Mouse (Mus musculus) gonadal fat pad, adult 2 months (tissue): ENCODE measurements around the gene Wipf3. TPM values are rescaled to one million over a fixed set of nuclear protein-coding genes. Genes with fewer than 3 reads are reported as not detected.

Experiments
- DNase-seq: peaks from one replicate; pipeline ENCODE4 v3.0.0-alpha.2; 2012; ENCODE audit warnings: low read depth
- polyA plus RNA-seq: library from polyadenylated mRNA; depleted of rRNA; stranded (reverse); fragments of >200 nt; gene quantifications from 2 replicates; pipeline ENCODE4 v1.2.3, GENCODE M21; 2012

Wipf3 gene
- polyA plus RNA-seq, 1 experiment: 10.8 TPM

DNA sequence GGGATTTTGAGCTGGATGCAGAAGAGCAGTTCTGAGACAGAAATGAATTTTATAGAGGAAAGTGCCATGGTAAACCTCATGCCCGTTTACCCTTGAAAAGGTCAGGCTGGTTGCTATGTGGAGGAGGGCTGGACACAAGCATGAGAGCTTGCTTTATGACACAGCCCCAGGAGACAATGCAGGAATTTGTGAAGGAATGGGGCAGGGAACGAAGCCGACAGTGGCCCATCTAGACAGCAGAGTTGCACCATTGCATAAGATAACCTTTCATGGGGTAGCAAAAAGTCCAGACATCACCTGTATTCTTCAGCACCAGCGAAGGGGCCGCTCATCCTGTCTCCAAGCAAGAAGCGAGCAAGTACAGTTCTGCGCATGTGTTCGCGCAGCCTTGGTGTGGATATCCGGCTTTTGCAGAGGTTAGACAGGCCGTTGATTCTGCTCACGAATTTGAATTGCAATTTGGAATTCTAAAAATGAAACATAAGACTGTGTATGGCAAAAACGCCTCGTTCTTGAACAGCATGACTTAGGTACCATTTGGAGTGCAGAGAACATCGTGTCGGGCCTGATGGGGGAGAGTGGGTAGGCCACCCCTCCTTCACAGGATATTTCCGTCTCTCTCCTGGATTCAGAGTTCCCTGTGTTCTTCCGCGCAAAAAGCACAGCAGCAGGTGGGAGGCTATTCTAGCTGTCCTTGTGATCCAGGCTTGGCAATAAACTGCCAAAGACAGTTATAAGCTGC is 46.7 kb downstream of the Wipf3 start:
- no peak for DNase-seq

DNA sequence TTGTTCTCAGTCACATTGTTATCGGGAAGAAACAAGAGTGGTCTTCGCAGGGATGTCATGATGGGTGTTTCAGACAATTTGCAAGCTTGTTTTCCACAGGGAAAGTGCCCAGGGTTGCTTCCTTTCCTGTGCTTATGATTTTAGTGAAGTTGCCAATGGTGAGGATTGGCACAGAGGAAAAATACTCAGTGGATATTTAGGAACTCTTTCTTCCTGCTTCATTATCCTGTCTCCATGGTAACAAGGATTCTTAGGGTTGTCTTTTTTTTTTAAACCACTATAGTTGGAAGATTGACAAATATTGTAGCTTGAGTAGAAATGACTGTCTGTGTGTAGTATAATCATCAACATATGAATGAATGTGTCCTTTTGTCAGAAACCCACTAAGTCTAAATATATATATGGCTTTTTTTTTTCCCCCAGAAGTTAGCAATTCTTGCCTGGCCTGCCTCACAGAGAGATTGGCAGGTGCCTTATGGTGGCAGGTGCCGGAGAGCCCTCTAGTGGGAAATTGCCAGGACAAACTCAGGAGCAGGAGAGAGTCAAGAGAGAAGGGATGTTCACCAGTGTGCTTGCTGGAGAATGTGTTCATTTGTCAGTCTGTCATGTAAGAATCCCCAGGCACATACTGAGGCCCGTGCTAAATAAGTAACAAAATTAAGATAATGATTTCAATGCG is 49.4 kb downstream of the Wipf3 start:
- no peak for DNase-seq

DNA sequence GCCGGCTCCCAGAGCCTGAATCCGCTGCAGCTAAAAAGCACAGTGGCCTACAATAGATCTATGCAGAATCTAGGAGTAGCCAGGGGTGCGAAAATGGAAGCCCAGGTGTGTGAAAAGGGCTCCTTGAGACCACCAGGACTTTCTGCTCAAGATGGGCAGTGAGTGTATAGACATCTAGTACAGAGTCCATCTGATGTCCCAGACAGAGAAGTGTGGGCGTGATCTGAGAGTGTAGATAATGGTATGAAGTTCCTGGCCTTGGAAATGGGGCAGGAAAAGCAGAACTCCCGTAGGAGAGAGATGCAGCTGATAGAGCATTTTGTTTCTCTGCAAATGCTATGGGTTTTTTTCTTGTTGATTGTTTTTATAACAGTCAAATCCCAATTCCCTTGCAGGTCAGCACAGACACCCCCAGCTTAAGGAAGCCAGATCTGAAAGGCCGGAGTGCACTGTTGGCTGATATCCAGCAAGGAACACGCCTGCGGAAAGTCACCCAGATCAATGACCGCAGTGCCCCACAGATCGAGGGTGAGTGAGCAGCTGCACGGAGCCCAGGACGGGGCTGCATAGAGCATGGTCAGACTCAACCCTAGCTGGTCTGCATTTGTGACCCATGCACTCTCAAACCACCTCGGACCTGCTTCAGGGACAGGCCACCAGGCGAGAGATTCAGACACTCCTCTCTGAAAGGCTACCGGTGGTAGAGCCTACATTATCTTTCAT is 52.1 kb downstream of the Wipf3 start:
- no peak for DNase-seq

DNA sequence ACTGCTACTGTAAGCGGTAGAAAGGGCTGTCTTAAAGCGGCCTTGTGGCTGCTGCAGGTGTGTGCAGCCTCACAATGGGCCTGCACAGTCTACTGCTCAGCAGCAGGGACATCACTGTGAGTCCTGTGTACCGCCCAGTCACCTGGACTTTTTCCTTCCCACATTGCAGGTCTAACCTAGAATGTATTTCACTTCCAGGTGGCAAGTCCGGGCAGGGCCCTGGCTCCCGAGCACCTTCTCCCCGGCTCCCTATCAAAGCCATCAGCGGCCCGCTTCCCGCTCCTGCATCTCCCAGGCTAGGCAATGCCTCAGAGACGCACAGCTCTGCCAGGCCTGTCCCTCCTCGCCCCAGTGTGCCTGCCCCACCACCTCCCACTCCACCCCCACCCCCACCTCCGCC is 55.6 kb downstream of the Wipf3 start:
- DNase-seq: no peak

DNA sequence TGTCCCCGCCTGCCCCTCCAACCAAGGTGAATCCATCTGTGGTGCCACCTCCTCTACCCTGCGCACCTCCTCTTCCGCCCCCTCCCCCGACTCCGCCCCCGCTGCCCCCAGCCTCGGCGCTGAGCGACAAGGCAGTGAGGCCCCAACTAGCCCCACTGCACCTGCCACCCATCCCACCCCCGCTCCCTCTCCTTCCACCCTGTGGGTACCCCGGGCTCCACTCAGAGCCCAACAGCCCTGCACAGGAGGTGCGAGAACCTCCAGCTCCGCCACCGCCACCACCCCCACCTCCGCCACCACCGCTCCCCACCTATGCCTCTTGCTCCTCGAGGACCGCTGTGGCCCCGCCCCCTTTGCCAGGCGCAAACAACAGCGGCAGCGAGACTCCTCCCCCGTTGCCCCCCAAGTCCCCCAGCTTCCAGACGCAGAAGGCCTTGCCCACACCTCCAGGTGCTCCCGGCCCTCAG is 56.1 kb downstream of the Wipf3 start:
- DNase-seq: no peak

DNA sequence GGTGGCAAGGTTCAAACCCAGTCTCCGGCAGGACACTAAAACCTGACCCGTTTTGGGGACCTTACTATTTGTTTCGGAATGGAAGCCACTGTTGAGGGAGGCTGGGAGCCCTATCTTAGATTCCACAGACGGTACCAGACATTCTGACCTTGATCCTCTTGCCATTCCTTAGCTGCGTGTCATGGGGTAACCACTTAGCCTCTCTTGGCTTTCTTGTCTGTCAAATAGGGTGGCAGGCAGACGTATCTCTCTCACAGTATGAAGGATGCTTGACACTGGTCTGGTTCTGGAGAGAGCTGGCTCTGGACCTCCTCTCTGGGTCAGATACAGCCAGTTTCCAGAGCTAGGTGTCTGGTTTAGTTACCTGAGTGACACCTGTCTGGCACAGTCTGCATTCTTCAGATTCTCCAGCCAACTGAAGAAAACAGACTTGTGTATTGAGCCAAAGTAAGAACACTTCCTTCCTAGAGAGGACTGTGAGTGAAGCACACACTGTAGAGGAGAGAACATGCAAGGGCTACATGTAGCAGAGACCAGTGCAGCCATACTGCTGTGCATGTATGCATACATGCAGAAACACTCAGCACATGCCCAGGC is 56.7 kb downstream of the Wipf3 start:
- no peak for DNase-seq

DNA sequence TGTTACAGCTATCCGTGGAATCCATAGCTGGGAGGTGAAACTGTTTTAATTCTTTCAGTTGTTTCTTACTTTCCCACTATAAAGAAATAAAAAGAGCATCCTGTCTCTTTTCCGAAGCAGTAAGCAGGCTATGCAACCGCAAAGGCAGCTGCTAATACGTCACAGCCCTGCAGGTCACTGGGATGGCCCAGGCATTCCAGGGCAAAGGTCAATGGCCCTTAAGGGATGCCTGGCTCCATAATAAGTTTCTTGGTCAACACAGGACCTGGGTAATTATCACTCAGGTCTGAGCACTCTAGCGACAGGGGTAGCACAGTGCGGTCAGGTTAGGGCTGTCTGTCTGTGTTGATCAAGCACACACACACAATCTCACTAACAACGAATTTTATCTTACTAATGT is 61.7 kb downstream of the Wipf3 start:
- DNase-seq: no peak

DNA sequence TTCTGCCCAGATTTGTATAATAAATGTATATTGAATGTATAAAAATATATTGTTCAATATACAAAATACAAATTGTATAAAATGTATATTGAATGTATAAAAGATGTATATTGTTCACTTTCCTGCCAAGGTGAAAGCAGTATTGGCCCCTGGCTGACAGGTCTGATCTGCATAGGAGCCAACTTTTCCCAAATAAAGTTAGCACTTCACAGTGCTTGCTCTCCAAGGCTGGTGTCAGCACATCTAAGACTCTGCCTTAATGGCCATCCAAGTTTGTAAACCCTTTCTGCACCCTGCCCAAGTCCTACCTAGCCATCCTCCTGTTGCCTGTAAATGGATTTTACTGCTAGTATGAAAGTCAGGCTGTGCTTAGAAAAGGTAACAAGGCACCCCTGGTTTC is 64.7 kb downstream of the Wipf3 start:
- DNase-seq: no peak

DNA sequence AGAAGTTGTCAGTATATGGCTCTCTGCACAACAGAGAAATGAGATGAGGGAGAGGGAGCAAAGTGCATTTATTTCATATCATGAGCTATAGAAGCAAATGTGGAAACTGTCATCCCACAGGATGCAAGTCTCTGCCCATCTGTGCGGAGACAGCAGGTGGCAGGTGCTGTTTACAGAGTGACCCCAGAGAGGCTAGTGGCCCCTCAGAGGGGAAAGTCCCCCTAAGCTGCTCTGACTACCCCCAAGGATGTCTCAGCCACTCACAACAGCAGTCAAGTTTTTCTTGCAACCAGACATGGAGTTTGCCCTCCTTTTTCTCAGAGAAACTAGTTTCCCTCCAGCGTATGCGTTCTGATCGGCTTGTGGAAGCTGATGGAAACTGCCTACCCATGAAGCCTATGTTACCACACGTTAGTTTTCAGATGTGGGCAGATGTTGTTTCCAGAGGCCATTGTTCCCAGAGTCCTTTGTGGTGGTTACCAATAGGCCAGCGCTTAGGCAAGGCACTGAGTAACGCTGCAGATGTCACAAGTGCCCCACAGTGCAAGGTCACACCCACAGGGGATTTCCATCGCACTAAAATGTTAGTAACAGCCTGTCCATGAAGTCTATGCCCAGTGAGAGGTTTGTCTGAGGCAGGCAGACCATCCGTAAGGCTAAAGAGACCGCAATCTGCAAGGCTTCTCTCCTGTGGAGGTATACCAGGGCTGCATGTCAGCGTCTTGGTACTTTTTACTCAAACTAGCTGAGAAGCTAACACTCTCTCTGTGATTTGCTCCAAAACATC is 65.4 kb downstream of the Wipf3 start:
- peak; percentile 26 for DNase-seq

DNA sequence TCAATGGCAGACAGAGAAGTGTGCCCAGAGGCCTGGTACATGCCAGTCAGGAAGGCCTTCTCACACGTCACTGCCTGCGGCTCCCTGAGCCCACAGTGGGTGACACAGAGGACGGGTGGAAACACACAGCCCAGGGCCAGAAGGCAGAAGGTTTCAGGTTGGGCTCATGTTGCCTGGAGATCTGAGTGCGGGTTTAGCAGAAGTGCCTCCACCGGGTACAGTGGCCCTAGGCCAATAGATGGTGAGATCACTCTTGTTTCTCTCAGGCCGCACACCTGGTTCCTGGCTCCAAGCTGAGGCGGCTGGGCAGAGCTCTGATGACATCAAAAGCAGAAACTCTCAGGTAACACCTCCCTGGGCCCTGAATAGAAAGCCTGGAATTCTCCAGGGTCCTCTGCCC is 66.8 kb downstream of the Wipf3 start:
- no peak for DNase-seq

DNA sequence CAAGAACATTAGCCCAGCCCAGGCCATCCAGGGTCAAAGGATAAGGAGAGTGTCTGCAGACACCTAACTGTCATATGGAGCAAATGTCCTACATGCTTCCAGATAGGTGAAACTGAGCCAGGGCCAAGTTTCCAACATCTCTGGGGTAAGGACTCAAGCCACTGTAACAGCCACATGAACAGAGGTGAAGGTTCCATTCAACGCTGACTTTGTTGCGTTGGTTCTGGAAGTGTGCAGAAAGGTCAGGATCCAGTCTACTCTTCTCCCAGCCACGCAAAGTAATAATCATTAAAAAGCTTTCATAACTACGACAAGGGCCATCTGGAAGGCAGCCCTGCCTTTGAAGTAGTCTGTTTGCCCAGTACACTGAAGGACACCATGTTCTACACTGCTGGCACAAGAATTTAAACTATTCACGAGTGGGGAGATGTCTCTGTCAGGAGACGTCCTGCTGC is 73.3 kb downstream of the Wipf3 start:
- DNase-seq: no peak

DNA sequence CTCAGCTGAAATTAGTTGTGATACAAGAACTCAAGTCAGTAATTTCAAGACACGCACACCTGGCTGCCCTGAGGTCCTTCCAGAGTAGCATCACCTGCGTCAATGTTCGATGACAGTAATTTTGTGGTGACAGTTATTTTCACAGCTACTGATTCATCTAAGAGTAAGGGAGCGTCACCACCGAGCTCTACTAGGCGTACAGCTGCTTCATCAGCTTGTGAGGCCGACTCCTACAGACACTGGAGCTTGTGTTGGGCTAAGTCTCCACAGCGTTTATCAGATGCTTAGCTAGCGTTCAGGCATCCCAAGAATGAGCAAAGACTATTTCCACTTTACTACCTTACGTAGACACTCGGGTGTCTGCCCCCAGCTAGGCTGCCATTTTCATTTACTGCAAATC is 76.9 kb downstream of the Wipf3 start:
- DNase-seq: no peak

DNA sequence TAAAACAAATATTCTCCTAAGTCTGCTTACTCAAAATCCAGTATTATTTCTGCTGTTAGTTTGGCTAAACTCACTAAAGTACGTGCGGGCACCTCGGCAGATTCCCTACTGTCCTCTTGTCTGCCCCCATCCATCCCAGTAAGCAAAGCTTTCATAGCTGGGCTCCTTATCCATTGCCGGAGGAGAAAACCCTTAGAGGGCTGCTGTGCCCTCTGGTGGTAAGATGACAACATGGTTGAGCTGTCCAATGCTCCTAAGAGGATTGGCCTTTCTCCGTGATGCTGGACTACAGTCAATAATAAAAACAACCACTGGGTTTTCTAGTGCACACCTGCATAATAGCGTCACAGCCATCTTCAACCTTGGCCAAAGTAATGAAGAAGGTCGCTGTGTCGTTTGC is 77.6 kb downstream of the Wipf3 start:
- DNase-seq: no peak

DNA sequence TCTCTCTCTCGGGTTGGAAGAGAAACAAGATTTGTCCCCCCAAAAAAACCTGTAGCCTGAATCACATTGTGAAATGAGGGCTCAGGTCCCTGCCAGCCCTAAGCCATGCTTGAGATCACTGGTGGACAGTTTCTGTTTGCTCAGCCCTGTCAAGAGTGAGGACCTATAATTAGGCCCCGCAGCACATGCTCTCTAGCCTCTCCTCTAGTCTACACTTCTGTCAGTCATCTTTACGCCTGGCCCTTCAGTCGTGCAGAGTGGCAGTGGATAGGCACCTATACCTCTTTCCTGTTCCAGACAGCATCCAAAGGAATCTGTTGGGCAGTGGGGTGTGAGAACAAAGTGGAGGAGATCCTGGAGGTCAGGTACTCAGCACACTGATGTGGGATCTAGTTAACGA is 78.4 kb downstream of the Wipf3 start:
- DNase-seq: no peak

DNA sequence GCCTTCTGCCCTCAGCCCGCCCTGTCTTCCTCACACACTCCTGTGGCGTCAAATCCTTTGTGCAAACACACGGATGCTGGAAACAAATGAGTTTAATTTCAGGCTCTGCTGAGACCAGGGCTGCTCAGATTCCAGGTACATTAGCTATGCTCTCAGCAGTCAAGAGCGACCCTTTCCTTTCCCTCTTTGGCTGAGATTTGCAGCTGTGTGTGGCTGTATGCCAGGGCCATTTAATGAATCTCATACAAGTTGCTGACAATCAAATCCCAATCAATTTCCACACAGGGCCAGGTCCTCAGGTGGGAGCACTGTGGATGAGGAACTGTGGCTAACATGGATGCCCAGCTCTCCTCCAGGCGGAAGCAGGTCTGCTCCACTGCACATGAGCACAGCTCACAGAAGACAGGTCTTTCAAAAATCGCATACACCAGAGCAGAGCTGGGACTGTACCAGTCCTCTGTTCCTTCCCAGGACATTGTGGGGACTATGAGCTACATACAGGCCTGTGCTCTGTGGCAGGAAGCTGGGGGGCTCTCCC is 78.9 kb downstream of the Wipf3 start:
- no peak for DNase-seq

DNA sequence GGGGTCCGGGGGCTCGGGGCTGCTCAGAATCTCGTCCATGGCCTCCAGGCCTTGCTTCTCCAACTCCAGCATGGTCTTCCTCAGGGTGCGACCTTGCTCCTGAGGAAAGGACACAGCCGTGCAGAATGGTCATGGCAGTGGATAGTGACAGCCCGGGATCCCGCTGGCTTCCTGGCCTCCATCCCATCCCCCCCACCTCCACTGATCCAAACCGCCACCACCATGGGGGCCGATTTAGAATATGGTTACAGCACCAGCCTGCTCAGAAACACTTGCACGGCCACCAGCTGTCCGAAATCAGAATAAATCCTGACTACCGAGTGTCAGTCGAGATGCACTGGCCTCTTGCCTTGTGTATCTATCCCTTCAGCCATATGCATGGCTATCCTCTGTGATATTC is 79.9 kb downstream of the Wipf3 start:
- no peak for DNase-seq

DNA sequence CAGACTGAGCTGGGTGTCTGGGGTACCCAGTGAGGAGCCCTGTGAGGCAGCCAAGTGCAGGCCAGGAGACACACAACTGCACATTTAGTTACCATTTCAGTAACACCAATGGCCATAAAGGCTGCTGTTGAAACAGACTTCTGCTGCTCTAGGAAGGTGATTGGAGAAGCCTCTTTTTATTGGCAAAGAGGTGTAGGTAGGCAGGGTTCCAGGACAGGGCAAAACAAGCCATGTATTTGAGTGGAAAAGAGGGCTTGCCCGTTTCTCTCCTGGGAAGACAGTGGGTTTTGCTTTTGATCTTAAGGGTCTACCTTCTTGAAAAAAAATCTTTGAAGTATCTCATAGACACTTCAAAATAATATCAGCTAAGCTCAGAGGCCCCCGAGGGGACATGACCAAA is 82.9 kb downstream of the Wipf3 start:
- DNase-seq: no peak

DNA sequence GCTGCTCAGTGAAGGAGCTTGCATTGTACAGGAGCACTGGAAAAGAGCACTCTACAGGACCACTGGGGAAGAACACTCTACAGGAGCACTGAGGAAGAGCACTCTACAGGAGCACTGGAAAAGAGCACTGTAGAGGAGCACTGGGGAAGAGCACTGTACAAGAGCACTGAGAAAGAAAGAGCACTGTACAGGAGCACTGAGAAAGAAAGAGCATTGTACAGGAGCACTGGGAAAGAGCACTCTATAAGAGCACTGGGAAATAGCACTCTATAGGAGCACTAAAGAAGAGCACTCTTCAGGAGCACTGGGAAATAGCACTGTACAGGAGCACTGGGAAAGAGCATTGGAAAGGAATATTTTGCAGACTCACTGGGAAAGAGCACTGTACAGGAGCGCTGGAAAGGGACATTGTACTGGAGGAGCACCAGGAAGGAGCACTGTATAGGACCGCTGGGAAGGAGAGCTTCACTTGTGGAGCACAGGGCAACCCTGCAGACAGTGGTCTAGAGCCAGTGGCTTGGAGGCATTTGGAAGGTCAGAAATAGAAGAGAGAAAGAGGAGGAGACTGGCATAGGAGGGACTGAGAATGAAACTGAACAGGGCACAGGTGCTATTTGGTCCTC is 87.2 kb downstream of the Wipf3 start:
- DNase-seq: no peak

DNA sequence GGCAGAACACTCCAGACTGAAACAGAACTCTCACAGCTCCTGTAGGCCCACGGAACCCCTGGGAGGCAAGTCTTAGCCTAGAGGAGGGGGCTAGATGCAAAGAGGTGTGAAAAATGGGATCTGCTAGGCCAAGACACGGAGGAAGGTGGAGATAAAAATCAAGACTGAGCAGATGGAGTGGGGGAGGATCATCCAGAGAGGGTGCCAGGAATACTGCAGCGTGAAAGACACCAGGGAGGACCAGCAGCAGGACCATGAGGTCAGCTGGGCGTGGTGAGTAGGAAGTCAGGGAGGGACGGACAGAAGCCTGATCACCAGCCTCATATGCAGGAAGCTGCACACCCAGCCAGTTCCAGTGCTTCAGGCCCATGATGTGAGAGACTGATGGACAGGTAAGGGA is 89.4 kb downstream of the Wipf3 start:
- no peak for DNase-seq

DNA sequence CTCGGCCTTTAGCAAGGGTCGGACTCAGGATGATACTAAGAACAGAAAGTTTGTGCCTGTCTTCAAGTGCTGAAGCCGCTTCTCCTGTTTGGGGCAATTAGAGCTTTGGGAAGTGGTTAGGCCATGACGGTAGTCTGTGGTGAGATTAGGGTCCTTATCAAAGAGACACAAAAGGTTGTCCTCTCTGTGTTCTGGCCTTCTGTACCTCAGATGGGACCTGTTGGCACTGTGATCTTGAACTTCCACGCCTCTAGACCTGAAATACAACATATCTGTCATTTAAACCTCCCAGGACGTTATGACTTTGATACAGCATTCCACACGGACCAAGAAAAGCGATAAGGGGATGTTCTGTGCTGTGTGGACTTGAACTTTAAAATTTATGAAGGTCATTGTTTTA is 99.3 kb downstream of the Wipf3 start:
- DNase-seq: no peak

DNA sequence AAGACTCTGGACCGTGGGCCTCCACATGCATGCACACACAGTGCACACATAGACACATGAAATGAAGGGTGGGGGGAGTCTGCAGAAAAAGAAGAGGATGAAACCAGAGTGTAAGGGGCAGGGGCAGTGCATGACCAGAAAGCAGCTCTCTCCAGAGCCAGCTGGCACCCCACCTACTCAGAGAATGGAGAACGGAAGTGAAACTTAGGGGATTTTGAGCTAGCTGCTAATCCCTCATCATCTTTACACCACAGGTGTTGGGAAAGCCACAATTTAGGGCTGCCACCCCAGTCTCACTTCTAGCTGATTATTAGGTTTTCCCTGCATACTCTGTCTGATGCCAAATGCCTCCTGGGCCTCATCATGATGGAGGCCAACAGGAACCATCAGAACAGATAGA is 100.8 kb downstream of the Wipf3 start:
- DNase-seq: no peak
